Mouse (Mus musculus) neural tube, embryonic 13.5 days (tissue): ENCODE data around the gene Gps1. TPM values are rescaled to one million over a fixed set of nuclear protein-coding genes. Genes with fewer than 3 reads are reported as not detected.
"Not testable (repeated sequence)": the region's sequence is repeated elsewhere in the genome, so short reads cannot be mapped to it uniquely, and the experiment has no call there.

Experiments
- ATAC-seq: fragments of 200-750 bp; cut with Nextera tagmentation; 2 replicates; pipeline ENCODE4 v1.8.0; 2017; ENCODE audit warnings: low read depth, mild to moderate bottlenecking, moderate TSS enrichment, moderate library complexity
- H3K27ac ChIP-seq: fragments of 300-500 bp; sonication (generic); replicated peaks from 2 replicates; pipeline ENCODE4 v1.5.1; 2015; ENCODE audit warnings: moderate library complexity, mild to moderate bottlenecking, inconsistent platforms
- H3K27me3 ChIP-seq: fragments of 300-500 bp; sonication (generic); 2 replicates; pipeline ENCODE4 v1.6.1; 2015; ENCODE audit warnings: mild to moderate bottlenecking, inconsistent platforms
- H3K36me3 ChIP-seq: fragments of 300-500 bp; sonication (generic); 2 replicates; pipeline ENCODE4 v1.6.1; 2015; ENCODE audit warnings: mild to moderate bottlenecking, inconsistent platforms
- H3K4me1 ChIP-seq: fragments of 300-500 bp; sonication (generic); replicated peaks from 2 replicates; pipeline ENCODE4 v1.6.1; 2015; ENCODE audit warnings: inconsistent platforms
- H3K4me2 ChIP-seq: fragments of 300-500 bp; sonication (generic); 2 replicates; pipeline ENCODE4 v1.6.1; 2015; ENCODE audit warnings: inconsistent platforms, mild to moderate bottlenecking, moderate library complexity
- H3K4me3 ChIP-seq: fragments of 300-500 bp; sonication (generic); 2 replicates; pipeline ENCODE4 v1.5.1; 2015; ENCODE audit warnings: mild to moderate bottlenecking, inconsistent platforms
- H3K9ac ChIP-seq: fragments of 300-500 bp; sonication (generic); 2 replicates; pipeline ENCODE4 v1.6.1; 2015; ENCODE audit warnings: moderate library complexity, mild to moderate bottlenecking, inconsistent platforms
- H3K9me3 ChIP-seq: fragments of 300-500 bp; sonication (generic); 2 replicates; pipeline ENCODE4 v1.6.1; 2016; ENCODE audit warnings: inconsistent platforms
- WGBS: fragments of 180-500 bp; shearing (Covaris S2); methylation state at CpG from one replicate; pipeline ENCODE4 v1.1.7; 2015; 5-methylcytosine and 5-hydroxymethylcytosine counted together
- polyA plus RNA-seq: library from polyadenylated mRNA; unstranded; fragments of >200 nt; fragmentation: Nextera tagmentation; extraction: Ambion mirVana; gene quantifications from 2 replicates; pipeline ENCODE4 v1.2.1, GENCODE M21; 2015

The Gps1 gene
- polyA plus RNA-seq = 243 and 255 TPM in 2 replicates

- Histone ChIP-seq H3K27ac (peak within 1 kb of the TSS; percentile 89), H3K36me3 (peaks cover 66% of the 10 kb centered on the region), H3K9ac (peak within 1 kb of the TSS; percentile 95), H3K4me3 (peak within 1 kb of the TSS; percentile 89), H3K27me3 (no peaks in the 10 kb centered on the region), H3K4me1 (peaks cover 28% of the 10 kb centered on the region), H3K4me2 (peak within 1 kb of the TSS; percentile 99), H3K9me3 (no peaks in the 10 kb centered on the region)
- ATAC-seq = peak; percentile 78
- under 1% methylated on average over 73 of the region's 107 CpGs for WGBS
Observed at GRCm38 (mm10) chr11:120784064-120784791, at the start of gene Gps1, which contains the start of gene Rfng. Gene Gps1 (plus strand): TSS chr11:120784272. Gene Rfng (minus strand): TSS chr11:120784207.

GRCm38 (mm10) chr11:120736424-120736823, 47.6 kb upstream of the Gps1 start:
- Histone ChIP-seq H3K27ac (no peak overlapping the region), H3K4me2 (no peak overlapping the region), H3K4me1 (no peaks in the 10 kb centered on the region), H3K36me3 (no peaks in the 10 kb centered on the region), H3K27me3 (no peaks in the 10 kb centered on the region; the same call in 1 of the 2 replicates), H3K9ac (no peak overlapping the region), H3K9me3 (no peaks in the 10 kb centered on the region), H3K4me3 (no peak overlapping the region)
- 73% methylated on average over 6 of the region's 6 CpGs for WGBS
- no peak for ATAC-seq

- Histone ChIP-seq H3K4me2 (no peak overlapping the region), H3K9me3 (no peaks in the 10 kb centered on the region), H3K9ac (no peak overlapping the region), H3K4me3 (no peak overlapping the region), H3K4me1 (no peaks in the 10 kb centered on the region), H3K27ac (no peak overlapping the region), H3K27me3 (no peaks in the 10 kb centered on the region), H3K36me3 (no peaks in the 10 kb centered on the region)
- 90% methylated on average over 5 of the region's 5 CpGs for WGBS
- no peak for ATAC-seq
Observed at GRCm38 (mm10) chr11:120740981-120741380, 43.1 kb upstream of the Gps1 start.

- Histone ChIP-seq H3K36me3 (no peaks in the 10 kb centered on the region), H3K4me1 (no peaks in the 10 kb centered on the region), H3K27me3 (no peaks in the 10 kb centered on the region), H3K4me3 (no peak overlapping the region), H3K9me3 (no peaks in the 10 kb centered on the region), H3K27ac (no peak overlapping the region), H3K9ac (no peak overlapping the region), H3K4me2 (no peak overlapping the region)
- ATAC-seq = no peak
- WGBS = 77% methylated on average over 7 of the region's 7 CpGs
Observed at GRCm38 (mm10) chr11:120744121-120744701, 39.9 kb upstream of the Gps1 start.

GRCm38 (mm10) chr11:120747974-120748373, 36.1 kb upstream of the Gps1 start:
- WGBS = 70% methylated on average over 4 of the region's 4 CpGs
- H3K27ac ChIP-seq = no peak overlapping the region

GRCm38 (mm10) chr11:120749430-120749829, 34.6 kb upstream of the Gps1 start:
- Histone ChIP-seq H3K36me3 (no peaks in the 10 kb centered on the region), H3K27me3 (no peaks in the 10 kb centered on the region), H3K4me3 (no peak overlapping the region), H3K4me2 (no peak overlapping the region), H3K4me1 (no peaks in the 10 kb centered on the region), H3K27ac (no peak overlapping the region), H3K9me3 (no peaks in the 10 kb centered on the region), H3K9ac (no peak overlapping the region)
- ATAC-seq = no peak
- 60% methylated on average over 8 of the region's 8 CpGs for WGBS

More at GRCm38 (mm10) chr11:120747974-120748373, 36.1 kb upstream of the Gps1 start:
- H3K9me3 ChIP-seq = no peaks in the 10 kb centered on the region
- H3K4me3 ChIP-seq = no peak overlapping the region
- H3K27me3 ChIP-seq = no peaks in the 10 kb centered on the region
- H3K36me3 ChIP-seq = no peaks in the 10 kb centered on the region
- no peak for ATAC-seq
- H3K4me1 ChIP-seq = no peaks in the 10 kb centered on the region
- no peak overlapping the region for H3K4me2 ChIP-seq
- no peak overlapping the region for H3K9ac ChIP-seq

GRCm38 (mm10) chr11:120751606-120752005, 32.5 kb upstream of the Gps1 start:
- H3K36me3 ChIP-seq = no peaks in the 10 kb centered on the region
- H3K9ac ChIP-seq = no peak overlapping the region
- H3K27me3 ChIP-seq = no peaks in the 10 kb centered on the region
- H3K27ac ChIP-seq = no peak overlapping the region
- WGBS = 74% methylated on average over 4 of the region's 4 CpGs
- no peaks in the 10 kb centered on the region for H3K9me3 ChIP-seq
- no peaks in the 10 kb centered on the region for H3K4me1 ChIP-seq
- no peak for ATAC-seq
- no peak overlapping the region for H3K4me2 ChIP-seq
- no peak overlapping the region for H3K4me3 ChIP-seq

GRCm38 (mm10) chr11:120760236-120760635, 23.8 kb upstream of the Gps1 start:
- Histone ChIP-seq H3K27me3 (peaks cover 12% of the 10 kb centered on the region), H3K27ac (no peak overlapping the region), H3K9me3 (0 out of 2 replicates have a peak, but pooled peaks cover 16% of the 10 kb centered on the region), H3K4me2 (no peak overlapping the region), H3K4me3 (no peak overlapping the region), H3K36me3 (no peaks in the 10 kb centered on the region), H3K4me1 (no peaks in the 10 kb centered on the region), H3K9ac (no peak overlapping the region)
- no peak for ATAC-seq
- WGBS = 90% methylated on average over 9 of the region's 9 CpGs

- Histone ChIP-seq H3K9me3 (0 out of 2 replicates have a peak, but pooled peaks cover 16% of the 10 kb centered on the region), H3K4me1 (no peaks in the 10 kb centered on the region), H3K27me3 (peaks cover 12% of the 10 kb centered on the region), H3K27ac (no peak overlapping the region), H3K36me3 (no peaks in the 10 kb centered on the region), H3K9ac (0 out of 2 replicates have a peak overlapping the region, but pooled peaks have one; percentile 5), H3K4me2 (no peak overlapping the region), H3K4me3 (no peak overlapping the region)
- ATAC-seq = no peak
- whole genome bisulfite sequencing = 72% methylated on average over 14 of the region's 14 CpGs
Observed at GRCm38 (mm10) chr11:120761811-120762671, 22.0 kb upstream of the Gps1 start.

GRCm38 (mm10) chr11:120762672-120763041, 21.4 kb upstream of the Gps1 start, which contains the start of gene Hmga1b:
Gene Hmga1b (plus strand): TSS chr11:120762794.
- H3K9ac ChIP-seq = 0 out of 2 replicates have a peak within 1 kb of the TSS, but pooled peaks have one; percentile 5
- WGBS = 19% methylated on average over 14 of the region's 14 CpGs
- H3K4me3 ChIP-seq, H3K27ac ChIP-seq, H3K36me3 ChIP-seq, H3K4me1 ChIP-seq: not testable (repeated sequence)
- peaks cover 12% of the 10 kb centered on the region for H3K27me3 ChIP-seq
- peak within 1 kb of the TSS; percentile 22; the same call in 1 of the 2 replicates for H3K4me2 ChIP-seq
- H3K9me3 ChIP-seq = 0 out of 2 replicates have a peak, but pooled peaks cover 15% of the 10 kb centered on the region
- peak; percentile 47; the same call in 1 of the 2 replicates for ATAC-seq

GRCm38 (mm10) chr11:120763121-120763999, 20.7 kb upstream of the Gps1 start:
- Histone ChIP-seq H3K27me3 (peaks cover 12% of the 10 kb centered on the region), H3K4me2 (peak overlapping the region; percentile 22; the same call in 1 of the 2 replicates)
- H3K9ac ChIP-seq, H3K27ac ChIP-seq, H3K4me3 ChIP-seq, H3K4me1 ChIP-seq, H3K9me3 ChIP-seq, H3K36me3 ChIP-seq: not testable (repeated sequence)
- 12% methylated on average over 9 of the region's 23 CpGs for WGBS
- ATAC-seq = peak; percentile 66; the same call in 1 of the 2 replicates
